Mouse (Mus musculus) thymus, postnatal 10 days (tissue): ENCODE results near the gene Ski.
A peak's percentile ranks its signal among the peaks of the same experiment; 100 is the strongest.

Experiments used
- DNase-seq, 2 experiments: peaks; one replicate each; pipeline ENCODE4 v3.0.0; 2021; ENCODE audit warnings: low spot score in 2 of 2

The Ski gene

DNA sequence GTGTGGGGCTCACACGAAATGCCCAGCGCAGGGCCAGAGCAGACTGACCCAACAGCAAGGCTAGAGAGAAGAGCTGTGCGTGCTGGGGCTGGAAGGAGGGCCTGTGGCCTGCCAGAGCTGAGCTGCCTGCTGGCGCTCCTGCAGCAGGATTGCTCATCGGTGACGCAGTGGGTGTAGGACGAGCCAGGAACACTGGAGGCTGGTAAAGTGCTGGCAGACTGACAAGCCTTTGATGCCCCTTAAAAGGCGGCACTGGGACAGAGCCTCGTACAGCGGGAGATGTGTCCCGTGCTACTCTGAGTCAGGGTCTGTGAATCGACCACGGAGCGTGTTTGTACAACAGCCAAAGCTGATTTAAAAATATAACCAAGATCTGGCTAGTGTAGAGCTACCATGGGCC lies 92.4 kb downstream of the Ski start:
- no peak for DNase-seq

DNA sequence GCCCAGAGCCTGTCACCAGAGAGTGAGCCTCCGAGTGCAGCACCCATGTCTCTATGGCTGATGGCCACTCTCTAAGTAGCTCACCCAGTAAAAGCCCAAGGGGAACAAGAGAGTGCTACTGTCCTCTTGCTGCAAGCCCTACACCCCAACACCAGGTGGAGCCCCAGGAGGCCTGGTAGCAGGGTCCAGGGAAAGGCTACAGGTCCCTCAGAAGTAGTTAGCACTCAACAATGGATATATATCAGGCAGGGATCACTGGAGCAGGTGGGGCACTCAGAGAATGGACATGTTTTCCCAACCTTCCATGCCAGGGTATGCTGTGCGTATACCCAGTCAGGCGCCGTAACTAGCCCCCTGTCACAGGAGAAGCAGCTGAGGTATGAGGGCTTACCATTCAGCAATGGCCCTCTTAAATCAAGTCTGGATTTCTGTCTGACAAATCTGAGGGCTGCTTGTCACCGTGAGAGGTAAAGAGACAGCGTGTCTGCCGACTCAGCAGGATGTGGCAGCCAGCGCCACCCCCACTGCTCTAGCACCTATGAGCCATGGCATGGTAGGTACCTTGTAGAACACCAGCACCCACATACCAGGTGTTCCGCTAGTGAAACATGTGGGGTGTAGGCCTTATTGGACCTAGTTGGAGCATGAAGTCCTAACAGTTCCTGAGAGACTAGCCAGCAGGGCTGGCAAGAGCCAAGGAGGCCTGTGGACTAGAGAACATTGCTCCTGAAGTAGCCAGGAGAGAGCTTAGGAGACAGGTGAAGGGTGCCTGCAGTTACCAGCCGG lies 93.1 kb downstream of the Ski start:
- DNase-seq = peak; percentile 43 to 47

DNA sequence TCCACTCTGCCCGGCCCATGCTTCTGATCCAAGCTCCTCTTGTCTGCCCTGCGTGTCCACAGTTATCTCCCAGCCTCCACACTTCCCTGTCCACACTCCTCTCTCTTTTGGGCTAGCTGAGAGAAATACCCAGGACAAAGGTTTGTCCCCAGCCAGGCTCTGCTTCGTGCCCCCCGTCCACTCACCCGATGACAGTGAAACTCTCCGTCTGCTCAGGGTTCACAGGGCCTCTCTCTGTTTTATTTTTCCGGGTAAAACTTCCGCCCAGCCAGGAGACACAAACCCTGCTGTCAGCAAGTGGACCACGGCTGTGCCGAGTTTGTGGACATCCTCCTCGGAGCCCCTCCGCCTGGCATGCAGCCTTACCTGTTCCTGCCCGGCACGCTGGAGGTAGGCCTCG lies 94.0 kb downstream of the Ski start:
- DNase-seq = no peak

DNA sequence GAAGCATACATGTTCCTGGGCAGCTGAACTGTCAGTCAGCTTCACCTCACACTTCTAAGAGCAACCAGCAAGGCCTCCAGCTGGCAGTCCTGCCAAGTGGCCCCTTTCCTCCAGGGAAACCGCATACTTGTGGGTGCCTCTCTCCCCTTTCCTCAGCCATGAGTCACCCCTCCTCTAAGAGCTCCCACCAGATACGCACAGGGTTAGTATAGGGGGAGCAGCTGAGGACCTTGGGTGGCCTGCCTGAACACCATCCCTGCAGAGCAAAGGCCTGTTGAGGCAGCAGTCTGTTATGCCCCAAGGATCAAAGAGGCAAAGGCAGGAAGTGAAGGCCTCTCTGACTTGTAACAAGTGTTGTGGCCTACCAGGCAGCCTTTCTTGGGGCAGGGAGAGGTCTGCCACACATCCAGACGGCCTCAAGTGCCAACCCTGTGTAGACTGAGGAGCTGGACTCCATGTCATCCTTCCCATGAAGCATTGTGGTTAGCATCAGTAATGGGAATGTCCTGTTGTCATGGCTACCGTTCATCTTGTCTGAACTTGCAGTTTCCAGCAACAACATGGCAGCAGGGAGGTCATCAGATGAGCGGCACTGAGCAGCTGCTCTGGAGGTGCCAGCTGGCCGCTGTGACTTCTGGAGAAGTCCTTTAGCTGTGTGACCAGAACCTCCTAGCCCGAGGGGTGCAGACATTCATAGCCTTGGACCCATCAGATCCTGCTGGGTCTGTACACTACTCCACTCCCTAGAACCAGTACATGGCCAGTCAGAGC lies 95.6 kb downstream of the Ski start:
- peak; percentile 28 to 36 for DNase-seq

DNA sequence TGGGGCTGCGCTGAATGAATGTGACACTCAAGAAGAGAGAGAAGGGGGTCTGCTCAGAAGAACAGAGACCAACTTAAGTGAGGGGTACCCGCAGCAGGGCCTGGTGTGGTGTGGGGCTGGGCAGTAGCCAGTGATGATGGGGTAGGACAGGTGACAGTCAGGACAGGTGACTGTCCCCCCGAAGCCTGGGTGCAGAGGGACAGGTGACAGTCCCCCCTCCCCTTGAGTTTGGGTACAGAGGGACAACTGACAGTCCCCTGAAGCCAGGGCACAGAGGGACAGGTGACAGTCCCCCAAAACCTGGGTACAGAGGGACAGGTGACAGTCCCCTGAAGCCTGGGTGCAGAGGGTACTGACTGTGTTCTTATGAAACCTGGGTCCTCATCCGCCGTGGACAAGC lies 96.2 kb downstream of the Ski start:
- no peak for DNase-seq

DNA sequence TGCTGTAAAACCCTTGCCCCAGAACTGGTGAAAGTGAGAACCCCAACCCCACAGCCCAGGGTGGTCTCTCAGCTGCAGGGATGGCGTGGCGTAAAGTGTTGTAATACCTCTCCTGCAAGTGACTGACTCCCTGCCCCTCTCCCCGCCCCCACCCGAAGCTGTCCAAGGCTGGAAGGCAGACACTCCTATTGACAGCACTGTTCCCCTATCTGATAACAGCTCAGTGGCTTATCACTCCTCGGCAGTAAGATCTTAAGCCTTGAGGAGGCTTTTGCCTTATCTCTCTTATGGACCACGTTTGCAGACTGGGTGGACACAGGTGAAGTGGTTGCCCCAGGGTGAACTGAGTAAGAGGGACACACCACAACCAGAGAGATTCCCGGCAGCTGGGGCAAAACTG lies 97.1 kb downstream of the Ski start:
- DNase-seq = no peak

DNA sequence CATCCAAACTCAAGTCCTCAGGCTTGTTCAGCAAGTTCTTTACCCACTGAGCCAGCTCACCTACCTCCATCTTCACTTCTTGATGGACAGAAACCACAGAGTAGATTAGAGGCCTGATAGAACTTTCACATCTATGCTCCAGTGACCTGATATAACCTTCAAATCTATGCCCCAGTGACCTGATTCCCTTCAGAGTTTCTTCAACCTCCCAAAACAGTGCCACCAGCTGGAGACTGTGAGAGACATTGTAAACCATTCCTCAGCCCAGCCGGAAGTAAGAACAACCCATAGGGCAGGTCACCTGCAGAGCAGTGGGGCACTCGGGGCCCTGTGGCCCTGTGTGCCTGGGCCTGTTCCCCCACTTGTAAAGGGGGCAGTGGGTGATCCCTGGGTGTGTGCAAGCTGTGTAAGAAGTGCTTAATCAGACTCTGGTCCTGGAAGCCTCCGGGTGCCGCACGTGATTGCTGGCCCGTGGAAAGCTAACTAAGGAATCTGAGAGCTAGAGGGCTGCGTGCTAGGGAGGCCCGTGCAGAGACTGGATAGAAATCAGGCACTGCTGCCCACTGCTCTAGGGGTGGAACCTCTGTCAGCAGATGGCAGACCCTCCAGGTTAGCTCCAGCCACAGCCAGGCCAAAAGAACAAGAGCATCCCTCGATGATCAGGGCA lies 98.4 kb downstream of the Ski start:
- no peak for DNase-seq

DNA sequence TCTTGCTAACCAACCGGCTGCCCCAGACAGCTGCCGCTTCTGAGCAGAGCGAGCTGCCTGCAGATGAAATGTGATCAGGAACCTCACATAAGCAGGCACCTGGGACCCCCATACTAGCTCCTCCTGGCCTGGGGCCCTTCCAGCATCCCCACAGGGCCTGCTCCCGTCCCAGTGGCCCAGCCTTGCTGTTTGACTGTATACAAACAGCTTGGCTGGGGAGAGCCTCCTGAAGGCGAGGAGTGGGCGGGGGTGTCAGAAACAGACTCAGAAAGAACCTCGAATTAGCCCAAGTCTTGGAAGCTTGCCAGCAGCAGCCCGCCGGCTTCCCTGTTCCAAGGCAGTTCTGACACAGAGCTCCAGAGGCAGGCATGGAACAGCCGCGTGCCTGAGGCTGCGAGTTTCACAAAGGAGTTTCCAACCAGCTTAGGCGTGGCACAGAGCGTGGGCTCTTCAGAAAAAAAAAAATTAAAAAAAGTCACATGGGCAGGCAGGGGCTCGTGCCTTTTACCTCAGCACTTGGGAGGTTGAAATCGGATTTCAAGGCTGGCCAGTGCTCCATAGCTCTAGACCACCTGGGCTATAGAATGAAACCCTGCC lies 99.8 kb downstream of the Ski start:
- no peak for DNase-seq

DNA sequence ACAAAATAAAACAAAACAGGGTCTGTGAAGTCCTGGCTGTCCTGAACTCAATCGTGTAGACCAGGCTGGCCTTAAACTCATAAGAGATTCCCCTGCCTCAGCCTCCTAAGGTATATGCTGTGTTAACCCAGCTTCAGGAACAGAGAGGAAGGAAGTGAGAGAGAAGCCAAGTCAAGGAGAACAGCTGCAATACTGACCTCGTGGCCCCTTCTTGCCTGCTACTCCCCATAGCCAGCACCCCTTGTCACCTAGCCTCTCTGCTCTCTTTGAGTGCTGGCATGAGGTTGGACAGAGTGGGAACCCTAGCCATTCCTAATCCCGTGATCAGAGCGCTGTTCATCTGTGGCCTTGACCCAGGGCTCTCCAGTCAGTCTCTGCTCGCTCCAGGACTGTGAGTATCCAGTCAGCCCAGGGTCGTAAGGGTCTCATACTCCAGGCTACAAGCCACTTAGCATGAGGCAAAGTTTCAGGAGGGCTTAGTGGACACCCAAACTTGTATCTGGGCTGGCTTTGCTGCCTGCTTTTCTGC lies 100.4 kb downstream of the Ski start:
- no peak for DNase-seq

DNA sequence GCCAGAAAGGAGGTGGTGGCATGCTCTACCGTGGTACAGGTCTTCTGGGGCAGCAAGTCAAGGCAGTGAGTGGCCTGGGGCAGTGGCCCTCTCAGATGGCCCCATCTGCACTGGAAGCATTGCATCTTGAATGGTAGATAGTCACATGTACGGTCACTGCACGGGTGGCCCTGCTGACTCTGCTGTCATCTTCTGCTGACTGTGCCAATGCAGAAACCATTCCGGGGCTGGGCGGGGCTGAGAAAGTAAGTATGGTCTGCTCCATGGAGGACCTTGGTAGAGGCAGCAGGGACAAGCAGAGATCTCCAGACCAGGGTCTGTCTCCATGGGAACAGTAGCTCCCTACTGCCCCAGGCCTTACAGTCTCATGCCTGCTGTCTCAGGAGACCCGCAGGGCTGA lies 101.2 kb downstream of the Ski start:
- no peak for DNase-seq

DNA sequence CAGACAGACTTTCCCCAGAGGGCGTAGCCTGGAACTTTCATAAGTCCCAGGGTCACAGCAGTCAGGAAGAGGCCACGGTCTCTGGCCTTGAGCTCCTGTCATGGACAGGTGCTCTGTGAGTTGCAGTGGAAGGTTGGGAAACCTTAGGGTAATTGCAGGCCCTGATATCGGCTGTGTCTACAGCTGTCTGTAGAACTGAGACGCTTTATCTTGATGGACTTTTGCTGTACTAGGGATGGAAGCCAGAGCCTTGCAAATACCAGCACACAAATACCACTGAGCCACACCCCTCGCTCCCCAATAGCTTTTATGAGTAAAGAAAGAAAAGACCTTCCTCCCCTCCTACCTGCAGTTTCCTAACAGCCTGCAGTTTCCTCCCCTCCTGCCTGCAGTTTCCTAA lies 101.8 kb downstream of the Ski start:
- DNase-seq = no peak

DNA sequence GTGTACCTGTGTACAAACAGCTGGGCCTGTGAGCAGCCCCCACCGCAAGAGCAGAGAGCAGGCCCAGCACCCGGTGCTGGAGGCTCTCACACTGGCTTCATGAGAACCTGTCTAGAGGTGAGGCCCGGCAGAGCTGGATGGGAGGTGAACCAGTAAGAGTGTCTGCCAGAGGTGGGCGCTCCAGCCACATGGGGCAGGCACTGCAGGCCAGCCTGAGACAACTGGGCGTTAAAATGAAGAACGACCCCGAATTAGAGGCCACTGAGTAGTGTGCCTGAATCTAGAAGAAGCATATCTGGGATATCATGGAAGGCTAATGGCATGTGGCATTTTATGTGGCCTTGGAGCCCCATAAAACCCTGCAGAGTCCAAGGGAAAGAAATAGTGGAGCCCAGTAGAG lies 102.4 kb downstream of the Ski start:
- DNase-seq = no peak

DNA sequence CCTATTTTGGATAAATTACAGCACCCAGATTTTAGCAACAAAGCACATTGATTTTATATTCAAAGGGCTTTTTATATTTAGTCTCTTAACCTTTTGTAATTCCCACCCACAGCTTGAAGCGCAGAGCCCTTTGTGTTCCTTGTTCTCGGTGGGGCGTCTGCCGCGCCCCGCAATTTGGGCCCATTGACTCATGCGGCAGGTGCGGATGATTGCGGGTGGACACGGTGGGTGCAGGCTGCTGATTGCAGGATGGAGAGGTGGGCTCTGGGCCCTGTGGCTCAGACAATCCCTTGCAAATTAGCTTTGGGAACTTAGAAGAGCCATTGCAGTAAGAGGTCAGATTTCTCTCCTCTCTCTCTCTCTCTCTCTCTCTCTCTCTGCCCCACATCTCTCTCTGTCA lies 104.1 kb downstream of the Ski start:
- no peak for DNase-seq

DNA sequence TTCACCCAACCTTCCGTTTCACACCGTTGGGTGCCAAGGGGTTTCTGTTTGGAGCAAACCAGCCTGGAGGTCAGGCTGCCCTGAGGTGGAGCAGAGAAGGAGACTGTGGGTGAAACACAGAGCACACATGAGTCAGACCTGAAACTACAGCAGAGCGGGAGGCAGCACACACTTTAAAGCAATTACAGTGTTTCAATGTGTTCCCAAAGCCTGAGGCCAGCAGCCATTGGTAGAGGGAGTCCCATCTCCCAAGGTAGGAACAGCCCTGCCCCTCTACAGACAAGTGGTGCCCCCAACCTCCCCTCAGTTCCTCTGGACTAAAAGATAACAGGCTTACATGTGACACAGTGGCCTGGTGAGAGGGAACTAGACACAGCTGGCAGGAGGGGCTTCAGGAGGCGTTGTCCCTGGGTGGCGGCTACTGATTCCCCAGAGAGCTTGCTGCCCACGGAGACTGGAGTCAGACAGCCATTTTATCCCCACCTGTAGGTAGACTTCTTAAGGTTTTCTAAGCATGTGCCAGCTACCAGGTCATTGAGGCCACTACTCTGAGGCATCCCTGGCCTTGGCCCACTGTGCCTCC lies 104.9 kb downstream of the Ski start:
- no peak for DNase-seq

DNA sequence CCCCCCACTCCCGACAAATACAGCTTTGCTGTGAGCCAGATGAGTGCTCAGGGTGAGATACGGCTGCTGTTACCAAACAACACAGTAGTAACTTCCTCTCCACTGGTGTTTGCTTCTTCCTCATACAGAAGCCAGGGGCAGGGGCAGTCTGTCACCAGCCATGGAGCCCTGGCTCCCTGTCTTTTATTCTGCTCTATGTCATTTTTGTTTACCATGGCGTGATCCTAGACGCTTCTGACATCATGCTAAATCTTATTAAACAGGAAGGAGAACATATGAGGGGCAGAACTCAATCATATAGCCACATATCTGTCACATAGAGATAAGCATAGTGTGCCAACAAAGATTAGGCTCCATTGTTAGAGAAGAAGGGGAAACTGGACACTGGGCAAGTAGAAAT lies 105.8 kb downstream of the Ski start:
- DNase-seq = no peak

DNA sequence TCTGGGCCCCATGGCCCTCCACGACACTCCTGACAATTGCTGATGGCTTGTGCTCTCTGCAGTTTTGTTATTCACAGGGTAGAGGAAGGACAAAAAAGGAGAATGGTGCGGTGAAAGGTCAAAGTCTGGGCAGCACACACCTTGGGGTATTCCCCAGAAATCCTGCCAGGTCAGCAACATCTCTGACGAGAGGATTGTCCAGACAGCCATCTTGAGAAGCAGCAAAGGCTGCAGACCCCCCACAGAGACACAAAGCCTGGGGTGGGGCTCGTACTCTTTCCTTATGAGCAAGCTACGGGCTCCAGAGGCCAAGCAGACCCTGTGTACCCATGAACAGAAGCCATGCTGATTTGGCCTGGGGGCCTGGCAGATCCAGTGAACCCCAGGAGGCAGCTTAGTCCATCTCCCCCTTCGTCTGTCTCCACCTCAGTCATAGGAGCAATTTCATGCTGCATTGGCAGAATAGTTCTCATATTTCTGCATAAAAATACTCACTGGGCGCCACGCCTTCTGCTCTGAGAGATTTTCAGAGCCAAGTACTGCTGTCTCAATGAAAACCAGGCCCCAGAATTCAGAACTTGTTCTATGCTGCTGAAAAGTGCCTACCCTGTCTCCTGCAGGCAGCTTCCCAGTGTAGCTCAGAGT lies 108.5 kb downstream of the Ski start:
- no peak for DNase-seq

DNA sequence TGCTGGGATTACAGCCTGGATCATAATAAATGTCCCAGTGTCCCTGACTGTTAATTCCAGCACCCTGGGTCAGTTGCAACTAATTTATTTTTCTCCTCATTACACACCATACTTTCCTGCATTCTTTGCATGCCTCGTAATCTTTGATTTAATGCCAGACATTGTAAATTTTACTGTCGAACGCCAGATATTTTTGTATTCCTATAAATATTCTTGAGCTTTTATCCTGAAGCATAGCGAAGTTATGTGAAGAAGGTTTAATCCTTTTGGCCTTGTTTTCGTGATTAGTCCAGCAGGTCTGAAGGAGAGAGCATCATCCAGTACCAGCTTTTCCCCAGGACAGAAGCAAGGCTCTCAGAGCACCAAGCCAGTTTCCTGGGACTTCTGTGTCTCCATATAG lies 112.9 kb downstream of the Ski start:
- no peak for DNase-seq

DNA sequence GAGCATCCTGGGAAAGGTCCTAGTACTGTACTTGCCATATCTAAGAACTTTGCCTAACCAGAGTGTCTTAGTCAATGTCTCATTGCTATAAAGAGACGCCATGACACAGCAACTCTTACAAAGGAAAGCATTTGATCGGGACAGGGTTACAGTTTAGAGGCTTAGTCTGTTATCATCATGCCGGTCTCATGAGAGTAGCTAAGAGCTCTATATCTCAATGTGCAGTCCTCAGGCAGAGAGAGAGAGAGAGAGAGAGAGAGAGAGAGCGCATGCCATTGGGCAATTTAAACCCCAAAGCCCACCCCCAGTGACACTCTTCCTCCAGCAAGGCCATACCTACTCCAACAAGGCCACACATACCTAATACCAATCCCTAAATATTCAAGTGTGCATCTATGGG lies 114.5 kb downstream of the Ski start:
- DNase-seq = no peak
